Mouse (Mus musculus) MEL (cell line): Measurements from ENCODE around the gene Tmem260.

ENCODE experiments used
- BHLHE40 ChIP-seq: IDR thresholded peaks from 2 replicates; pipeline ENCODE4 v1.6.1; 2012; ENCODE audit warnings: low read depth, mild to moderate bottlenecking, inconsistent platforms, low read length, improper control_type of control experiment, borderline replicate concordance
- CHD2 ChIP-seq: IDR thresholded peaks from 2 replicates; pipeline ENCODE4 v1.6.1; 2011; ENCODE audit warnings: low read length, improper control_type of control experiment
- CTCF ChIP-seq, 3 experiments: IDR thresholded peaks in 2 of 3; conservative IDR thresholded peaks in 1 of 3; 2 replicates each; pipeline ENCODE4 v1.5.1; 2011 to 2012; ENCODE audit warnings: low read length in 3 of 3, low read depth in 2 of 3, mild to moderate bottlenecking in 2 of 3, improper control_type of control experiment in 1 of 3, inconsistent platforms in 1 of 3, mixed read lengths in 1 of 3, moderate library complexity in 1 of 3; ENCODE audit not compliant: control insufficient read depth in 1 of 3, insufficient read depth in 1 of 3, poor library complexity in 1 of 3, severe bottlenecking in 1 of 3
- EP300 ChIP-seq, 2 experiments: IDR thresholded peaks; 2 replicates each; pipeline ENCODE4 v1.6.1; 2011; ENCODE audit warnings: improper control_type of control experiment in 2 of 2, low read length in 2 of 2, low read depth in 1 of 2, mild to moderate bottlenecking in 1 of 2
- GABPA ChIP-seq: IDR thresholded peaks from 2 replicates; pipeline ENCODE4 v1.6.1; 2012; ENCODE audit warnings: low read depth, mild to moderate bottlenecking, inconsistent platforms, low read length, improper control_type of control experiment, moderate library complexity
- HCFC1 ChIP-seq: IDR thresholded peaks from 2 replicates; pipeline ENCODE4 v1.6.1; 2012; ENCODE audit warnings: low read depth, mild to moderate bottlenecking, inconsistent platforms, low read length, improper control_type of control experiment, moderate library complexity
- MAFK ChIP-seq: IDR thresholded peaks from 2 replicates; pipeline ENCODE4 v1.6.1; 2011; ENCODE audit warnings: low read depth, mild to moderate bottlenecking, low read length, improper control_type of control experiment, borderline replicate concordance
- NELFE ChIP-seq: IDR thresholded peaks from 2 replicates; pipeline ENCODE4 v1.6.1; 2011; ENCODE audit warnings: low read depth, low read length, improper control_type of control experiment
- POLR2A ChIP-seq, 2 experiments: IDR thresholded peaks; 2 replicates each; pipeline ENCODE4 v1.6.1; 2011 to 2012; ENCODE audit warnings: low read length in 2 of 2, mild to moderate bottlenecking in 2 of 2, control low read depth in 1 of 2, improper control_type of control experiment in 1 of 2, low read depth in 1 of 2, moderate library complexity in 1 of 2; ENCODE audit not compliant: control insufficient read depth in 1 of 2, insufficient read depth in 1 of 2, poor library complexity in 1 of 2
- RAD21 ChIP-seq: IDR thresholded peaks from 2 replicates; pipeline ENCODE4 v1.6.1; 2011; ENCODE audit warnings: mild to moderate bottlenecking, low read depth, low read length, improper control_type of control experiment
- SIN3A ChIP-seq: IDR thresholded peaks from 2 replicates; pipeline ENCODE4 v1.6.1; 2012; ENCODE audit warnings: low read length, improper control_type of control experiment, inconsistent platforms
- UBTF ChIP-seq: IDR thresholded peaks from 2 replicates; pipeline ENCODE4 v1.6.1; 2012; ENCODE audit warnings: low read depth, mild to moderate bottlenecking, inconsistent platforms, low read length, improper control_type of control experiment, moderate library complexity, borderline replicate concordance; ENCODE audit not compliant: insufficient read depth
- USF1 ChIP-seq: IDR thresholded peaks from 2 replicates; pipeline ENCODE4 v1.6.1; 2014; ENCODE audit warnings: low read depth, mild to moderate bottlenecking, inconsistent platforms, low read length, improper control_type of control experiment, moderate library complexity
- ZKSCAN1 ChIP-seq: IDR thresholded peaks from 2 replicates; pipeline ENCODE4 v1.6.1; 2012; ENCODE audit warnings: low read depth, mild to moderate bottlenecking, inconsistent platforms, low read length, improper control_type of control experiment, moderate library complexity

GRCm38 (mm10) chr14:48503691-48504565 lies 58.0 kb downstream of the Tmem260 start:
- TF ChIP-seq UBTF (no peak), CTCF (IDR thresholded peaks at IDR 0.05 in 2 of 3, conservative IDR thresholded peaks at IDR 0.05 in 1 of 3; ENCODE audit: control insufficient read depth in 1 of 3, insufficient read depth in 1 of 3, low read depth in 2 of 3, low read length in 3 of 3, poor library complexity in 1 of 3, severe bottlenecking in 1 of 3) (no peak), POLR2A (IDR thresholded peaks at IDR 0.05; ENCODE audit: control insufficient read depth in 1 of 2, insufficient read depth in 1 of 2, low read depth in 1 of 2, low read length in 2 of 2, poor library complexity in 1 of 2) (no peak), NELFE (no peak), CHD2 (no peak), BHLHE40 (no peak), HCFC1 (no peak), MAFK (no peak), RAD21 (no peak), GABPA (no peak), SIN3A (no peak), EP300 (IDR thresholded peaks at IDR 0.05; ENCODE audit: low read depth in 1 of 2, low read length in 2 of 2) (no peak), USF1 (no peak), ZKSCAN1 (no peak)
